In the genomic region with DNA sequence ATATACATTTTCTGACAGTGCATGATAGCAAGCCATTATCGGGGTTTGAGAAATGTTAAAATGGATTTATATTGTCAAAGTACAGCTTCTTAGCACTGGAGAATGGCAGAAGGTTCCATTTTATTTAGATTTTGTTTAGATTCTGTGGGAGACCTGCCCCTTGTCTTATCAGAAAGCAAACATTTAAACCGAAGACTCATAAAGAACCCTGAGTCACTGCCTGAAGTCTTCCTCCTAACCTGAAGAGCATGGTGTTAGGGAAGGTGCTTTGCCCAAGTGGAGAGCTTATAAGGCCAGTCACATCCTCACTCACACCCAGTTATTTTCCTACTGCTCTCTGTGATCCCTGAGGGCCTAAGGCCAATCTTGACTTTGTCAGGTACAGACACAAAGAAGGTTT, we compare ENCODE assay signal across 20 mouse cellular contexts.
"Had no signal": no experiment of that assay in that cellular context is flagged by ENCODE, and none has a peak within 500 bp of the region (broad histone marks: within the 10 kb centered on the region; RNA-seq: fewer than 3 reads in every experiment).

No protein-coding gene starts in this region.

- H3K4me1 ChIP-seq: lung, embryonic 15.5 days; midbrain, embryonic 12.5 days; midbrain, embryonic 15.5 days; neural tube, embryonic 12.5 days; neural tube, embryonic 15.5 days had no signal

- H3K4me3 ChIP-seq: layer of hippocampus, adult 2 months; lung, embryonic 15.5 days; midbrain, embryonic 12.5 days; midbrain, embryonic 15.5 days; neural tube, embryonic 12.5 days; neural tube, embryonic 15.5 days had no signal

- H3K9me3 ChIP-seq: lung, embryonic 15.5 days; midbrain, embryonic 12.5 days; midbrain, embryonic 15.5 days; neural tube, embryonic 12.5 days; neural tube, embryonic 15.5 days had no signal

- H3K27me3 ChIP-seq: lung, embryonic 15.5 days; midbrain, embryonic 12.5 days; midbrain, embryonic 15.5 days; neural tube, embryonic 12.5 days; neural tube, embryonic 15.5 days had no signal

- ATAC-seq: intestine, postnatal 0 days; midbrain, embryonic 15.5 days had no signal

- H3K9ac ChIP-seq: liver, embryonic 14.5 days; lung, embryonic 15.5 days; midbrain, embryonic 12.5 days; midbrain, embryonic 15.5 days; neural tube, embryonic 12.5 days; neural tube, embryonic 15.5 days had no signal

- DNase-seq: layer of hippocampus, adult 9-11 months; lung, adult 18-20 months; lung, postnatal 10 days; lung, postnatal 36 days; right cerebral cortex, adult 18-20 months; right cerebral cortex, postnatal 14 days; right cerebral cortex, postnatal 4 days; thymus, adult 2 months; thymus, postnatal 14 days; thymus, postnatal 4 days had no signal

- H3K4me2 ChIP-seq: lung, embryonic 15.5 days; midbrain, embryonic 12.5 days; midbrain, embryonic 15.5 days; neural tube, embryonic 12.5 days; neural tube, embryonic 15.5 days had no signal

- H3K36me3 ChIP-seq: lung, embryonic 15.5 days; midbrain, embryonic 12.5 days; midbrain, embryonic 15.5 days; neural tube, embryonic 12.5 days; neural tube, embryonic 15.5 days had no signal

- H3K27ac ChIP-seq: kidney, postnatal 0 days; layer of hippocampus, adult 2 months; liver, embryonic 14.5 days; lung, embryonic 15.5 days; midbrain, embryonic 12.5 days; midbrain, embryonic 15.5 days; neural tube, embryonic 12.5 days; neural tube, embryonic 15.5 days; stomach, postnatal 0 days had no signal
